Mouse (Mus musculus): ENCODE measurements around the gene Cox6a2. TPM values are rescaled to one million over a fixed set of nuclear protein-coding genes. Genes with fewer than 3 reads are reported as not detected.
A peak's percentile ranks its signal among the peaks of the same experiment; 100 is the strongest.

Cox6a2 gene
- total and polyA plus RNA-seq, 2 experiments from 2014 or later = 3.8 TPM; not detected in 1

DNA sequence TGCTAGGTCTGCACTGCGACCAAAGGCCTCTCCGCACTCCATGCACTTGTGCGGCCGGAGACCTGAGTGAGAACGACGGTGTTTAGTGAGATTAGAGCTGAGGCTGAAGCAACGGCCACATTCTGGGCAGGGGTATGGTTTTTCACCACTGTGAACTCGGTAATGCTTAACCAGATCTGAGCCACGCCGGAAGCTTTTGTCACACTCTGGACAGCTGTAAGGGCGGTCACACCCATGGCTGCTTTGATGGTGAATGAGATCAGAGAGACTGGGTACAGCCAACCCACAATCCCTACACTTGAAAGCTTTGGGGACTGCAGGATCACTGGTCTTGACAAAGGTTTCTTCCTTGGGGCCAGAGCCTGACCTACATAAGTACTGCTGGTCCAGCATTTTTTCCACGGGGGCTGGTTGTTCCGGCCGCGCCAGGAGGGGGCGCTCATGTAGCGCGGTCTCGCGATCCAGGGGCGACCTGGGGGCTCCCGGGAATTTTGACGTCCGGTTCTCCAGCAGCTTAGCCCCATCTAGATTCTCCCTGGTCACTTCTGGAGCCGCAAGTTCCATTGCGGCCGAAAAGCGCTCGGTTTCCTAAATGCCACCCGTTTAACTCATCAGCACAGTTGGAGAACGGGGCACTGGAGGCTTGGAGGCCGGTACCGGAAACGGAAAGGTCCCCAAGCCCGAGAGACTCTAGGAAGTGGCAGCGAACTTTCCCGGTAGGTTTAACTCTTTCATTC is 30.8 kb upstream of the Cox6a2 start, which contains the start of gene Armc5:
Gene Armc5 (plus strand): TSS at position 487 of the 737 bp plus-strand sequence.
- DNase-seq (ENCODE audit: low spot score) (peak; percentile 80), ATAC-seq (ENCODE audit: low FRiP score) (no peak)
- WGBS = 25% methylated on average over 37 of the region's 37 CpGs
- peak within 1 kb of the TSS; percentile 81 for H3K9ac ChIP-seq (replicated peaks; ENCODE audit: low read length, poor library complexity, severe bottlenecking)
- H3K27me3 ChIP-seq (ENCODE audit: insufficient read depth, low read length) = no peaks in the 10 kb centered on the region
- H3K9me3 ChIP-seq (ENCODE audit: low read length) = no peaks in the 10 kb centered on the region
- peak within 1 kb of the TSS; percentile 65 for H3K4me3 ChIP-seq (ENCODE audit: low read depth, low read length)
- peaks cover 15% of the 10 kb centered on the region for H3K36me3 ChIP-seq (ENCODE audit: insufficient read depth, low read length)
- peak within 1 kb of the TSS; percentile 80 for H3K4me2 ChIP-seq (ENCODE audit: low read depth, low read length, poor library complexity, severe bottlenecking)
- peak within 1 kb of the TSS; percentile 97 for H3K27ac ChIP-seq (ENCODE audit: low read depth, low read length)
- 0 out of 2 replicates have a peak, but pooled peaks cover 5% of the 10 kb centered on the region for H3K4me1 ChIP-seq (ENCODE audit: insufficient read depth, low read length)
- peak; percentile 79 for TF ChIP-seq CTCF (IDR thresholded peaks at IDR 0.05)

DNA sequence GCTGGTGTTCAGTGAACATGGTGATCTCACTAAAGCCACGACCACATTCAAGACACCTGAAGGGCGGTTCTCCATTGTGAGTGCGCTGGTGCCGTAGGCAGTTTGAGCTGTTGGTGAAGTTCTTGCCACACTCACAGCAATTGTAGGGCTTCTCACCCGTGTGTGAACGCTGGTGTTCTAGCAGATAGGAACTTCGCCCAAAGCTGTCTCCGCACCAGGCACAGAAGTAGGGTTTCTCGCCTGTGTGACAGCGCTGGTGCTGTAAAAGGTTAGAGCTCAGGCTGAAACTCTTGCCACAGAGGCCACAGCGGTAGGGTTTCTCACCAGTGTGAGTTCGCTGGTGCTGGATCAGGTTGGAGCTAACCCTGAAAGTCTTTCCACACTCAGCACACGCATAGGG is 30.2 kb upstream of the Cox6a2 start:
- Histone ChIP-seq H3K27me3 (ENCODE audit: insufficient read depth, low read length) (no peaks in the 10 kb centered on the region), H3K9me3 (ENCODE audit: low read length) (no peaks in the 10 kb centered on the region), H3K9ac (replicated peaks; ENCODE audit: low read length, poor library complexity, severe bottlenecking) (no peak overlapping the region), H3K36me3 (ENCODE audit: insufficient read depth, low read length) (peaks cover 11% of the 10 kb centered on the region), H3K4me2 (ENCODE audit: low read depth, low read length, poor library complexity, severe bottlenecking) (peak overlapping the region; percentile 80), H3K4me1 (ENCODE audit: insufficient read depth, low read length) (0 out of 2 replicates have a peak, but pooled peaks cover 5% of the 10 kb centered on the region), H3K4me3 (ENCODE audit: low read depth, low read length) (no peak overlapping the region), H3K27ac (ENCODE audit: low read depth, low read length) (peak overlapping the region; percentile 97)
- 94% methylated on average over 13 of the region's 13 CpGs for WGBS
- ATAC-seq (ENCODE audit: low FRiP score) (no peak), DNase-seq (ENCODE audit: low spot score) (no peak)
- TF ChIP-seq CTCF (IDR thresholded peaks at IDR 0.05) = no peak

DNA sequence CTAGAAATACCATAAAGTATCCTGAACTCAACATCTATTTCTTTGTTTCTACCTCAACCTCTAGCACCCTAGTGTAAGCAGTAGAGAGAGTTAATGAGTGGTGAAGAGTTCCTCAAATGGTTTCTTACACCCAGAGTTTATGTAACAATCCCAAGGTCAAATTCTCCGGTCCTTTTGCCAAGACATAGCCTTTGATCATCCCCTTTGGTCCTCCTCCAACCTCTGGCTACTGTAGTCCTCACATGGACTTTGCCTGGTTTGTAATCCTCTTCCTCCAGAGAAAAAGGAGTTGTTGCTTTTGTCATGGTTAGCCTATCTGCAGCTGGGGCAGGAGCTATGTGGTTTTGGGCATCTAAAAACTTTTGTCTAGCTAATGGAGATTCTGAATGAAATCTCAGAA is 29.3 kb upstream of the Cox6a2 start:
- WGBS = 93% methylated on average over 1 of the region's 1 CpGs
- no peak for TF ChIP-seq CTCF (IDR thresholded peaks at IDR 0.05)

DNA sequence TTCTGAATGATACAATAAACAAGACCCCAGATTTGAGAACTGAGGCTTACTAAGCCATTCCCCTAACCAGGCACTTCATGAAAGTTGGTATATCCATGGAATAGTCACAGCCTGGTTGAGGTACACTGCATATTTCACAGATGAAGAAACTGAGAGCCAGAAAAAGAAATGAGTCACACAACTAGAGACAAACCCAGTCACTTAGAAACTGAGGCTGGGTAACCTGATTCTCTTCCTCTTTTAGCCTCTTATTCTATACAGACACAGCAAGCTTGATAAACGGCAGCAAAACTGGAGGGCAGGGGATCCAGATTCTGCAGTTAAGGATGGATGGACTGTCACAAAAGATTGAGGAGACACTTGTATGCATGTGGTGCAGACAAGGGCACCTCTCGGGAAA is 28.6 kb upstream of the Cox6a2 start:
- Histone ChIP-seq H3K4me2 (ENCODE audit: low read depth, low read length, poor library complexity, severe bottlenecking) (no peak overlapping the region), H3K27ac (ENCODE audit: low read depth, low read length) (no peak overlapping the region), H3K9ac (replicated peaks; ENCODE audit: low read length, poor library complexity, severe bottlenecking) (no peak overlapping the region), H3K36me3 (ENCODE audit: insufficient read depth, low read length) (no peaks in the 10 kb centered on the region), H3K4me3 (ENCODE audit: low read depth, low read length) (no peak overlapping the region), H3K27me3 (ENCODE audit: insufficient read depth, low read length) (no peaks in the 10 kb centered on the region), H3K4me1 (ENCODE audit: insufficient read depth, low read length) (0 out of 2 replicates have a peak, but pooled peaks cover 5% of the 10 kb centered on the region), H3K9me3 (ENCODE audit: low read length) (no peaks in the 10 kb centered on the region)
- WGBS = 88% methylated on average over 2 of the region's 2 CpGs
- no peak for TF ChIP-seq CTCF (IDR thresholded peaks at IDR 0.05)
- no peak for ATAC-seq (ENCODE audit: low FRiP score)
- DNase-seq (ENCODE audit: low spot score) = no peak

More for the DNA sequence above, 29.3 kb upstream of the Cox6a2 start:
- H3K27ac ChIP-seq (ENCODE audit: low read depth, low read length) = no peak overlapping the region
- no peak overlapping the region for H3K9ac ChIP-seq (replicated peaks; ENCODE audit: low read length, poor library complexity, severe bottlenecking)
- no peak for DNase-seq (ENCODE audit: low spot score)
- ATAC-seq (ENCODE audit: low FRiP score) = no peak
- H3K4me3 ChIP-seq (ENCODE audit: low read depth, low read length) = no peak overlapping the region
- H3K9me3 ChIP-seq (ENCODE audit: low read length) = no peaks in the 10 kb centered on the region
- peaks cover 6% of the 10 kb centered on the region for H3K36me3 ChIP-seq (ENCODE audit: insufficient read depth, low read length)
- H3K4me1 ChIP-seq (ENCODE audit: insufficient read depth, low read length) = 0 out of 2 replicates have a peak, but pooled peaks cover 5% of the 10 kb centered on the region
- H3K27me3 ChIP-seq (ENCODE audit: insufficient read depth, low read length) = no peaks in the 10 kb centered on the region
- no peak overlapping the region for H3K4me2 ChIP-seq (ENCODE audit: low read depth, low read length, poor library complexity, severe bottlenecking)

DNA sequence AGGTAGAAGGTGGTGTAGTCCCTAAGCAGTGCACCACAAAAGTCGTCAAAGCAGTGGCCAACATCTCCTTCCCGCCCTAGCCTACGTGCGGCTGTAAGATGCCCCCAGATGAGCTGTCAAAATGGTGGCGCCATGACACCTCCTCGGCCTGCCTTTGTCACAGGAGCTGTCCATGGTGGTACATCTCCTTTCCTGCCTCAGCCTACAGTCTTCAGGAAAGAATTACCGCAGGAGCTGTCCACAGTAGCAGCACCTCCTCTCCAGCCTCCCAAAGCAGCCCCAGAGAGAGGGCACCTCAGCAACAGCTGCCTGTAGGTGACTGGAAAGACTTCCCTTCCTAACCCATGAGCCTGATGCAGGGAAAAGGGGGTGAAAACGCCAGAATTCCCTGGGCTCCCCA is 25.6 kb upstream of the Cox6a2 start:
- H3K9me3 ChIP-seq (ENCODE audit: low read length) = no peaks in the 10 kb centered on the region
- DNase-seq (ENCODE audit: low spot score) = no peak
- no peak for ATAC-seq (ENCODE audit: low FRiP score)
- H3K27ac ChIP-seq (ENCODE audit: low read depth, low read length) = no peak overlapping the region
- no peak overlapping the region for H3K4me3 ChIP-seq (ENCODE audit: low read depth, low read length)
- H3K4me2 ChIP-seq (ENCODE audit: low read depth, low read length, poor library complexity, severe bottlenecking) = no peak overlapping the region
- TF ChIP-seq CTCF (IDR thresholded peaks at IDR 0.05) = no peak
- WGBS = 53% methylated on average over 8 of the region's 8 CpGs
- H3K4me1 ChIP-seq (ENCODE audit: insufficient read depth, low read length) = 0 out of 2 replicates have a peak, but pooled peaks cover 2% of the 10 kb centered on the region
- no peak overlapping the region for H3K9ac ChIP-seq (replicated peaks; ENCODE audit: low read length, poor library complexity, severe bottlenecking)
- no peaks in the 10 kb centered on the region for H3K36me3 ChIP-seq (ENCODE audit: insufficient read depth, low read length)
- no peaks in the 10 kb centered on the region for H3K27me3 ChIP-seq (ENCODE audit: insufficient read depth, low read length)

DNA sequence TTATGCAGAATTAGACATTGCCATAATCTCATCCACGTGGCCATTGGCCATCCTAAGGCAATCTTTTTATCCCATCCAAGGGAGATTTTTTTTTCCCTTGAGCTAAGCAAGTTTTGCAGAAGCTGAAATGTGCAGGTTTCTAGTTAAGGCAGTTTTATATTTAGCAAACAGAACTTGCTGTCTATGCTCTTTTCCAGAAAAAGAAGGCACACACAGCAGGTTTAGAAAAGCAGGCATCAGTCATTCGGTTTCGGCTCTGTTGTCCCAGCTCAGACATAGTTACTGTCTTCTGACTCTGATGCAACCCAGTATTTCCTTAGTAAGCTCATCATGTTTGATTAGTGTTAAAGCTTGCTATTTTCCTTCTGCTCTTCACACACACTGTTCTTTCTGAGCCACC is 14.7 kb upstream of the Cox6a2 start:
- 82% methylated on average over 3 of the region's 3 CpGs for WGBS
- Histone ChIP-seq H3K9me3 (ENCODE audit: low read length) (no peaks in the 10 kb centered on the region), H3K4me2 (ENCODE audit: low read depth, low read length, poor library complexity, severe bottlenecking) (no peak overlapping the region), H3K27ac (ENCODE audit: low read depth, low read length) (no peak overlapping the region), H3K27me3 (ENCODE audit: insufficient read depth, low read length) (no peaks in the 10 kb centered on the region), H3K4me3 (ENCODE audit: low read depth, low read length) (no peak overlapping the region), H3K4me1 (ENCODE audit: insufficient read depth, low read length) (no peaks in the 10 kb centered on the region), H3K9ac (replicated peaks; ENCODE audit: low read length, poor library complexity, severe bottlenecking) (no peak overlapping the region), H3K36me3 (ENCODE audit: insufficient read depth, low read length) (no peaks in the 10 kb centered on the region)
- no peak for ATAC-seq (ENCODE audit: low FRiP score)
- no peak for TF ChIP-seq CTCF (IDR thresholded peaks at IDR 0.05)
- no peak for DNase-seq (ENCODE audit: low spot score)

Measured in midbrain, postnatal 0 days (tissue).